Mouse (Mus musculus): Measurements from ENCODE around the gene Olfr12.

Olfr12 gene

GRCm38 (mm10) chr1:92617488-92617887 is at the start of gene Olfr12:
Gene Olfr12 (plus strand): TSS chr1:92617788.
- DNase-seq (ENCODE audit: extremely low spot score, low spot score), result no peak

GRCm38 (mm10) chr1:92571022-92571421 is 46.6 kb upstream of the Olfr12 start, which contains the start of gene Olfr1413:
Gene Olfr1413 (plus strand): TSS chr1:92571322.
- DNase-seq (ENCODE audit: extremely low spot score, low spot score), result no peak

- no peak for DNase-seq (ENCODE audit: extremely low spot score, low spot score)
Observed at GRCm38 (mm10) chr1:92585479-92585878, 32.1 kb upstream of the Olfr12 start, which contains the start of gene Olfr1412. Gene Olfr1412 (plus strand): TSS chr1:92585779.

GRCm38 (mm10) chr1:92594111-92594510 is 23.5 kb upstream of the Olfr12 start, which contains the start of gene Olfr1411:
Gene Olfr1411 (plus strand): TSS chr1:92594411.
- no peak for DNase-seq (ENCODE audit: extremely low spot score, low spot score)

- no peak for DNase-seq (ENCODE audit: extremely low spot score, low spot score)
Observed at GRCm38 (mm10) chr1:92596019-92596418, 21.6 kb upstream of the Olfr12 start.

- no peak for DNase-seq (ENCODE audit: extremely low spot score, low spot score)
Observed at GRCm38 (mm10) chr1:92605482-92605881, 12.1 kb upstream of the Olfr12 start, which contains the start of gene Olfr1410. Gene Olfr1410 (plus strand): TSS chr1:92605782.

- no peak for DNase-seq (ENCODE audit: extremely low spot score, low spot score)
Observed at GRCm38 (mm10) chr1:92607711-92608110, 9.9 kb upstream of the Olfr12 start.

GRCm38 (mm10) chr1:92611008-92611407 is 6.6 kb upstream of the Olfr12 start:
- DNase-seq (ENCODE audit: extremely low spot score, low spot score), result peak; percentile 57

- DNase-seq (ENCODE audit: extremely low spot score, low spot score), result no peak
Observed at GRCm38 (mm10) chr1:92613175-92613574, 4.4 kb upstream of the Olfr12 start.

GRCm38 (mm10) chr1:92614516-92614915 is 3.1 kb upstream of the Olfr12 start:
- peak; percentile 2 for DNase-seq (ENCODE audit: extremely low spot score, low spot score)

- no peak for DNase-seq (ENCODE audit: extremely low spot score, low spot score)
Observed at GRCm38 (mm10) chr1:92616046-92616445, 1.5 kb upstream of the Olfr12 start.

GRCm38 (mm10) chr1:92618360-92618759 is 772 bp downstream of the Olfr12 start:
- no peak for DNase-seq (ENCODE audit: extremely low spot score, low spot score)

- DNase-seq (ENCODE audit: extremely low spot score, low spot score), result no peak
Observed at GRCm38 (mm10) chr1:92628227-92628626, 10.6 kb downstream of the Olfr12 start.

- no peak for DNase-seq (ENCODE audit: extremely low spot score, low spot score)
Observed at GRCm38 (mm10) chr1:92632196-92632595, 14.6 kb downstream of the Olfr12 start.

- DNase-seq (ENCODE audit: extremely low spot score, low spot score), result no peak
Observed at GRCm38 (mm10) chr1:92632948-92633347, 15.4 kb downstream of the Olfr12 start.

GRCm38 (mm10) chr1:92633726-92634125 is 16.1 kb downstream of the Olfr12 start:
- DNase-seq (ENCODE audit: extremely low spot score, low spot score), result no peak

- no peak for DNase-seq (ENCODE audit: extremely low spot score, low spot score)
Observed at GRCm38 (mm10) chr1:92634569-92634968, 17.0 kb downstream of the Olfr12 start.

GRCm38 (mm10) chr1:92634976-92635599 is 17.5 kb downstream of the Olfr12 start:
- DNase-seq (ENCODE audit: extremely low spot score, low spot score), result no peak

- no peak for DNase-seq (ENCODE audit: extremely low spot score, low spot score)
Observed at GRCm38 (mm10) chr1:92636015-92636414, 18.4 kb downstream of the Olfr12 start.

- DNase-seq (ENCODE audit: extremely low spot score, low spot score), result no peak
Observed at GRCm38 (mm10) chr1:92636676-92637075, 19.1 kb downstream of the Olfr12 start.

- DNase-seq (ENCODE audit: extremely low spot score, low spot score), result no peak
Observed at GRCm38 (mm10) chr1:92637501-92638172, 20.0 kb downstream of the Olfr12 start.

- no peak for DNase-seq (ENCODE audit: extremely low spot score, low spot score)
Observed at GRCm38 (mm10) chr1:92638181-92638580, 20.6 kb downstream of the Olfr12 start.

GRCm38 (mm10) chr1:92638736-92639135 is 21.1 kb downstream of the Olfr12 start:
- DNase-seq (ENCODE audit: extremely low spot score, low spot score), result no peak
